Mouse (Mus musculus): ENCODE results near the gene Bcr.

- TF ChIP-seq CTCF (IDR thresholded peaks at IDR 0.05; ENCODE audit: low read depth) (no peak), EP300 (optimal IDR thresholded peaks at IDR 0.05) (no peak)
Observed at GRCm38 (mm10) chr10:75105099-75105461, 44.7 kb downstream of the Bcr start.

Data from stomach, postnatal 0 days (tissue).